Mouse (Mus musculus) adrenal gland (tissue): Measurements from ENCODE around the gene Dnajc7.
"Not testable (repeated sequence)": the region's sequence is repeated elsewhere in the genome, so short reads cannot be mapped to it uniquely, and the experiment has no call there.

ENCODE experiments used
- intact Hi-C: fragments of 180-260 bp; cut with DNase I; formaldehyde crosslinking; loops from one replicate; pipeline ENCODE4 v1.15.1; 2025

Gene Dnajc7

GRCm38 (mm10) chr11:100617480-100617879 lies 2.5 kb downstream of the Dnajc7 start:
- intact Hi-C loops = no loop called here

GRCm38 (mm10) chr11:100616836-100617235 lies 3.1 kb downstream of the Dnajc7 start:
- intact Hi-C loops = not testable (repeated sequence)

- intact Hi-C loops = no loop called here
Measured at GRCm38 (mm10) chr11:100616332-100616731, 3.6 kb downstream of the Dnajc7 start.

DNA sequence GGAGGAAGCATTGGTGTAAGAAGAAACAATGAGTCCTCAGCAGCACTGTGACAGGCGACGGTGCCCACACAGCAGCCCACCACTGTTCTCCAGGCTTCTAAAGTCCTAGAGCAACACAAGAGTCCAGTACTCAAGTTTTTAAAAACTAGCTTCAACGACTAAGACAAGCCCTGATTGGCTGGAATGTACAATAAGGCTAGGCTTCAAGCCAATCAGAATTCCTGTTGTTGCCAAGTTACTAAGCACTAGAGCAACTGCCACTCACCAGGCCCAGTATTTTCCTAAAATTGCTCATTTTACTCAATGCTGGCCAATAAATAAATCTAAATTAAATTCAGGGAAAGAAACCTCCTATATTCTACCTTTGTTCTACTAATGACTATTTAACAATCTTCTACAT lies 6.7 kb downstream of the Dnajc7 start:
- intact Hi-C loops = loop anchor here (5.0 kb wide), 1 partner anchor 36 kb away; no protein-coding TSS in a partner anchor

GRCm38 (mm10) chr11:100611627-100612026 lies 8.3 kb downstream of the Dnajc7 start:
- intact Hi-C loops = loop anchor here (5.0 kb wide), 1 partner anchor 34 kb away; no protein-coding TSS in a partner anchor

DNA sequence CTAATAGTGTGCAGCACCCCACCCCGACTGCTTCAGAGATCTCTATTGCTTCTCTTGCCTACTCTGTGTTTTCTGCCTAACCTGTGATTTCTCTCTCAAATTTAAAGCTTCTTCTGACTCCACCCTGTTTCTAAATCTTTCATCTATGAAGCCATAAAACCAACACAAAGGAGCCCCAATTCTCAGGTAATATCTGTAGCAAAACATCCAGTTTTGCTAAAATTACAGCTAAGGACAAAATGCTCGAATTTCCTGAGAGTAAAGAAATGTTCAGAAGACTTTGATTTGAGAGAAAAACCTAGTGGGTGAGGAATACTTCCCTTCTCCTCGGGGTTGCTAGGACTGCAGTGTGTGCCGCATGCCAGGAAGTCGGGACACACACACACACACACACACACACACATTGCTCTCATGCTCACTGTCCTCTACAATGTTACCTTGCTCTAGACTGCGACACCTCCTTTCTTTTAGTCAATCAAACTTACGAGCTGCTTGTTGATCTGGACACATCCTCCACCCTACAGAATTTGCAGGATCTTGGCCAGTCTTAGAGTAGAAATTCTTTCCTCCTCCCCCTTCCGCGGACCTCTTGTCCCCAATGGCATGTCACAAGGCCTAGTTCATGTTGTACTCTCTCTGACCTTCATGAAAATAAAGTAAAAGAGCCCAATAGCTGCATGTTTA lies 9.8 kb downstream of the Dnajc7 start:
- intact Hi-C loops = loop anchor here (5.0 kb wide), 1 partner anchor 33 kb away; no protein-coding TSS in a partner anchor

DNA sequence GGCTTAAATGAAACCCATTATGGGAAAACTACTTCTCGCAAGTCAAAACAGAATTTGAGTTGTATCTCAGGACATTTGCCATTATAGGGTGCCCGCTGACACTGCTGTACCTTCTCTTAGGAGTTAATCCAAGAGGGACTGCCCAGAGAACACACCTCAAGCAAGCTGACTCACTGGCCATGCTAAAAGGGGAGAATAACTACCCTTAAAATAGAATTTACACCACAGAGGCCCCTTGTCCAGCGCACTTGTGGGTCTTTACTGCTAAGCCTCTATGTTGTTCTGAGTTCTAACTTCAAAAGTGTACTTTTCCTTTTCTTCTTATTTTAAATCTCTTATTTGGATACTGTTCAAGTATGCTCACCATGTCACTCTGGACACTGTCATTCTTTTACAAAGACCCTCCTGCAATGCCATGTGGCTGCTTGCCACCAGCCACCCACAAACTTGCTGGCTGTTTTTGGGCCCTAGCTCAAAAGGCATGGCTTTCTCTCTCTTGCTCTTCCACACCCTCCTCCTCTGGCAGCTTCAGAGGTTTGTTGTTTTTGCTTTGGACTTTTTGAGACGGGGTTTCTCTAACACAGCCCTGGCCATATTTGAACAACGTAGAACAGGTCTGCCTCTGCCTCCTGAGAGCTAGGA lies 10.5 kb downstream of the Dnajc7 start:
- intact Hi-C loops = no loop called here

DNA sequence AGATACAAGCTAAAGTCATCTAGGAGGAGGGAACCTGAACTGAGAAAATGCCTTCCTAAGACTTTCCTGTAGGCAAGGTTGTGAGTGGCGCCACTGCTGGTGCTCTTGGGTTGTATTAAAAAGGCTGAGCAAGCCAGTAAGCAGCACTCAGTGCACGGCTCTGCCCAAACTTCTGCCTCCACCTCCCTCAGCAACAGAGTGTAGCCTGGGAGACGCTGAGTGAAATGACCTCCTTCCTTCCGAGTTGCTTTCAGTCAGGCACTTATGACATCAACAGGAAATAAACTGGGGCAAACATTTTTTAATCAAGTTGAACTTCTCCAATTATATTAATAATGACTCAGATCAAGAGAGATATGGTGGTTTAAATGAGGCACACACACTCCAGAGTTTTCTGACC lies 11.2 kb downstream of the Dnajc7 start:
- intact Hi-C loops = no loop called here

GRCm38 (mm10) chr11:100607121-100607520 lies 12.8 kb downstream of the Dnajc7 start:
- intact Hi-C loops = no loop called here

DNA sequence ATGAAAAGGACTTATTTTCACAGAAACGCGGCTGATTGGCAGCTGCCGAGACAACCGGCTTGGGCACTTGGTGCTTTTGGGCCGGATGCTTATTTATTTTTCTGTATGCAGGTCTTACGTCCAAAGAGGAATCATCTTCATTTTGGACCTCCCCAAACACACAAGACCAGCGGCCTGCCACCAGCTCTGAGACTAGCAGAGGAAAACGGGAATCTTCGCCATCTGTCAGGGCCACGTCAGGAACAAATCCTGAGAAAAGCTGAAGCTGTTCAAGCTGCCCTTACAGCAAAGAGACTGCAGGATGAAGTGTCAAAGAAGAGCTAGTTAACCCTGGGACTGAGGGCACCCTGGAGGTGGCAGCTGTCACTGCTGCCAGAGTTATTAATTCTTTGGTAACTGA lies 14.5 kb downstream of the Dnajc7 start:
- intact Hi-C loops = no loop called here

- intact Hi-C loops = no loop called here
Measured at GRCm38 (mm10) chr11:100604321-100605005, 15.5 kb downstream of the Dnajc7 start.

DNA sequence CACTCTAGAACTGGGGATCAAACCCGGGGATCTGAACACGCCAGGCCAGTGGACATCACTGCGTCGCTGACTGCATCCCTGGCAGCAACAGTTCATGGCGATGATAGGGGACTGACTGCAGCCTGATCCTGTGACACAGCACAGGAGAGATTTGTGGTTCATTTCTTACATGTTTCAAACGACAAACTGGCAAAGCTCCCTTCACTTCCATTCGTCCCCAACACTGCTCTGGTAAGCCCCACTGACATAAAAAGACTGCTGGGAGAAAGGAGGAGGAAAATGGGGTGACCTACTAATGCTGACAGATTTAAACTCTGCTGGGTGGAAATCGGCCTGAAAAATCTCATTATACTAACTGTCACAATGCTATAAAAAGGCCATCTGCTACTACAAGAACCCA lies 16.2 kb downstream of the Dnajc7 start:
- intact Hi-C loops = no loop called here

GRCm38 (mm10) chr11:100603155-100603554 lies 16.8 kb downstream of the Dnajc7 start:
- intact Hi-C loops = no loop called here

GRCm38 (mm10) chr11:100601372-100601771 lies 18.6 kb downstream of the Dnajc7 start:
- intact Hi-C loops = no loop called here

GRCm38 (mm10) chr11:100598074-100598473 lies 21.9 kb downstream of the Dnajc7 start:
- intact Hi-C loops = no loop called here

DNA sequence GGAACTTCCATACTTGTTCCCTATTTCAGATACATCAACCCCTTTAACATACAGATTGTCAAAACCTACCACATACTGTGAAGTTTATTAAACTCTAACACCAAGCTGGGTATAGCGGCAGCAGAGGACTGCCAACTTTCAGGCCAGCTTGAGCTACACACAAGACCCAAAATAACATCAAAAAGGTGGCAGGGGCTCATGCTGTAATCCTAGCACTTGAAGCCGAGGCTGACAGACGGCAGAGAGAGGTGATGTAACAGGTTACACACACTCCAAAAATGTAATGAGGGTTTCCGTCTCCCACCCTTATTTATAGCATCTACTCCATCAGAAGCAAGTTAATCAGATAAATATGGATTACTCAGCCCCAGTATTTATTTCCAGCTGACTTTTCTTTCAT lies 24.4 kb downstream of the Dnajc7 start:
- intact Hi-C loops = no loop called here

DNA sequence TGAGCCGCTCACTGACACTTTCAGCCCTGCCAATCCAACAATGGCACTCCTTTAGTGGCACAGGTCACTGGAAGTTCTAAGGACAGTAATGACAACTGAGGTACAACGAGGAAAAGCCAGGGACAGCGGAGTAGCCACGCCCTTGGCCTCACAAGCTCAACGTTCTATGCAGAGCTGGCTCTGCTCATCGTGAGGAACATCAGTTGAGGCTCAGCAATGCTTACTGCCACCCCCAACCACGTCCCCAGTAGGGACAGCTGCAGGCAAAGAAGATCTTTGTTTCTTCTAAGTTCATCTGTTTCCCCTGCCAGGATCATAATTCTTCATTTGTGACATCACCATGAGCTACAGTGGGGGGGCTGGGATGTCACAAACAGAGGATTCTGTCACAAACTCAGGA lies 25.4 kb downstream of the Dnajc7 start:
- intact Hi-C loops = no loop called here

DNA sequence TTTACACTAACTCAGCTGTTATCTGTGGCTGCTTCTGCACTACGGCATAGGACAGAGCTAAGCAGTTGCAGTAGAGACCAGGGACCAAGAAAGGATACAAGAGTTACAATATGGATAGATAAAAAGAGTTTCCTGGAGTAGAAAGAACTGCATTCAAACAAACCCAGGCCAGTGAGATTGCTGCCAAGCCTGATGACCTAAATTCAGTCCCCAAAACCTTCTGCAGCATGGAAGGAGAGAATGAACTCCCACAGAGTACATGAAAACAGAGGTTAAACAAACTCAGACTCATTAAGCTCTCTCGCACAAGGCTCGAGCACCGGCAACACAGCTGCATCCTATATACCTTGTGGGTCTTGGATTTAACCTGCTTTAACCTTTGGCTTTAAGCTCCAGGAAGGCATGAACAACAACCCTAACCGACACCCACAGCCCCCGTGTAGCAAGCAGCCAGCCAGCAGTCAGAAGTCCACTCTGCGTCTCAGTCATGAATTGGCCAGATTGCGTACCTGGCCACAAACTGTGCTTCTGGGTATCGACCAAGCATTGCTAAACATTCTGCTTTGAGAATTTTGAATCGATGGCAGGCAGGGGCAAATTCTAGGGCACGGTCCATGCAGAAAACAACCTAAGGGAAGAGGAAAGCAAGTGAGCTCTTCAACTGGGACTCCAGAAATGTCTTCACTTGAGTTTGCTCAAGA lies 27.5 kb downstream of the Dnajc7 start:
- intact Hi-C loops = no loop called here

DNA sequence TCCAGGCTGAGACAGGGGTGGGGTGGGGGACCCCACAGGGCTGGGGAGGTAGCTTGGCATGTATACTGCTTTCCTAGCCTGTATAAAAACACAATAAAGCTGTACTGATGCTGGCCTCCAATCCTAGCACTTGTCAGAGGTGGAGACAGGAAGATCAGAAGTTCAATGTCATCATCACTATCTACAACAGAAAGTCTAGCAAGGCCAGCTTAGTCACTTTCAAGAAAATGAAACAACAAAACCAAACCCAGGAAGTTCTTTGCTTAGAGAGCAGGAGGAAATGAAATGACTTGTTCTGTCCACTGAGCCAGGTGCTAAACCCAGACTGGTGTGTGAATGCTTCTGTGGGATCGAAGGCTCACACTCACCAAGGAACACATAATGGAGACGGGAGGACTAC lies 31.5 kb downstream of the Dnajc7 start:
- intact Hi-C loops = no loop called here

GRCm38 (mm10) chr11:100585148-100585547 lies 34.8 kb downstream of the Dnajc7 start:
- intact Hi-C loops = no loop called here

DNA sequence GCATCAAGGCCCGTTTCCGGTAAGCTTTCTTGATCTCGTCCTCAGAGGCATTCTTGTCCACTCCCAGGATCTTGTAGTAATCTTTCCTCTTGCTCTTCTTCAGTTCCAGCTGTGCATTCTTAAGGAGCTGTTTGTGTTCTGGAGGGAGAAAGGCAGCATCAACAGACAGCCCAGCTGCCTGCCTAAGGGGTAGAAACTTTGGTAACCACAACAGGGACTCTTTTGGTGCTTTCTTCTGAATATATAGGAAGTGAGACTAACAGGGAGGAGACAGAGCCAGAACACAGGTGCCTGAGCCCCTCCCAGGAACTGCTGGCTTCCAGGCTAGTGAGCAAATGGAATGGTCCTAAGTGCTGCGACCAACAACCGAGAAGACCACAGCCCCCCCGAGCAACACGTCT lies 35.4 kb downstream of the Dnajc7 start:
- intact Hi-C loops = no loop called here

- intact Hi-C loops = no loop called here
Measured at GRCm38 (mm10) chr11:100582836-100583235, 37.1 kb downstream of the Dnajc7 start.
